Mouse (Mus musculus): Measurements from ENCODE around the gene Atn1. TPM values are rescaled to one million over a fixed set of nuclear protein-coding genes. Genes with fewer than 3 reads are reported as not detected.

The Atn1 gene
- total RNA-seq, 2 experiments from 2014 or later = 1.5 to 14.4 TPM

DNA sequence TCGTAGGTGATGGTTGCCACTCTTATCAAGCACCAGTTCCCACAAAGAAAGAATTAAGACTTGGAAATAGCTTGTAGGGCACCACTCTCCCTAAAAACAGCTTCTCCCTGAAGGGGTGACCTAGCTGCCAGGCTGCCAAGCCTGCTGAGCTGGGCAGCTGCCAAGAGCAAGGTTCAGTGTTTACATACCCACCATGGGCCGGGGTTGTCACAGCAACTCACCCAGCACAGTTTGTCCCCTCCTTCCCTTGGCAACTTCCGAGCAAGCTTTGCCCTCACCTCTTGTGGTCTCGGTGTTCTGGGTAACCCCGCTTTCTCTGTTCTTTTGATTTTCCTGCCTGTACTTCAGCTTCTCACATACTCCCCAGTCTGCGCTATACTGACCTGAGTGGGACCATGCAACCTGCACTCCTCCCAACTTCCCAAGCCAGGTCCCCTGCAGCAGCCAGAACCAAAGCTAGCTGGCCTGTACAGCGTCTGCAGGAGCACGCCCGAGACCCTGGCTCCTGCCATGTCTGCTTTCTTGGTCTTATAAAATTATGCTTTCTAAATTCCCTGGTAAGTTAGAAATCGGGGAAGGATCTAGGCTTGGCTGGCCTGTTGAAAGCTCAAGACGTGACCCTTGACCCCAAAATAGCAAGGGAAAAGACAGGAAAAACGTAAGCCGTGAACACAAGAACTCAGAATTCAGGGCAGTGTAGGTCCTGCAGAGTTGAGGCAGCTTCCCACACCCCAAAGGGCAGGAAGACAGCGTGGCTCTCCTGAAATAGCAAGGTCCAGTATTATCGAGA is 62.0 kb downstream of the Atn1 start:
- peak; percentile 77 for ATAC-seq (replicated peaks; ENCODE audit: low FRiP score, low TSS enrichment, poor library complexity, severe bottlenecking)

GRCm38 (mm10) chr6:124693243-124693981 is 62.9 kb downstream of the Atn1 start:
- peak; percentile 35 for ATAC-seq (replicated peaks; ENCODE audit: low FRiP score, low TSS enrichment, poor library complexity, severe bottlenecking)

Other genes with a start within 250 kb of the Atn1 start
- gene C1ra, start 244.1 kb downstream of the Atn1 start, total RNA-seq (2014; fragmentation: Nextera tagmentation) = 1.2 TPM in 1 of 2 replicates, not detected in the other
- gene C1ra, start 244.1 kb downstream of the Atn1 start, total RNA-seq (2017) = 0.23 TPM in 1 of 2 replicates, not detected in the other
- gene C1s1, start 214.2 kb downstream of the Atn1 start, total RNA-seq (2014; fragmentation: Nextera tagmentation) = not detected in 2 replicates
- gene C1s1, start 214.2 kb downstream of the Atn1 start, total RNA-seq (2017) = not detected in 2 replicates
- not detected in 2 replicates for gene C1rb, start 186.2 kb downstream of the Atn1 start, total RNA-seq (2014; fragmentation: Nextera tagmentation)
- not detected in 2 replicates for gene C1rb, start 186.2 kb downstream of the Atn1 start, total RNA-seq (2017)
- not detected in 2 replicates for gene C1s2, start 120.4 kb downstream of the Atn1 start, total RNA-seq (2014; fragmentation: Nextera tagmentation)
- gene C1s2, start 120.4 kb downstream of the Atn1 start, total RNA-seq (2017) = not detected in 2 replicates
- gene Lpcat3, start 93.5 kb downstream of the Atn1 start, total RNA-seq (2014; fragmentation: Nextera tagmentation) = 78.8 and 91.1 TPM in 2 replicates
- gene Lpcat3, start 93.5 kb downstream of the Atn1 start, total RNA-seq (2017) = 53.1 and 89.0 TPM in 2 replicates
- gene Emg1, start 44.3 kb downstream of the Atn1 start, total RNA-seq (2014; fragmentation: Nextera tagmentation) = 242 and 387 TPM in 2 replicates
- gene Emg1, start 44.3 kb downstream of the Atn1 start, total RNA-seq (2017) = 375 and 422 TPM in 2 replicates
- gene Phb2, start 44.2 kb downstream of the Atn1 start, total RNA-seq (2014; fragmentation: Nextera tagmentation) = 467 and 537 TPM in 2 replicates
- 474 and 558 TPM in 2 replicates for gene Phb2, start 44.2 kb downstream of the Atn1 start, total RNA-seq (2017)
- 65.4 and 76.0 TPM in 2 replicates for gene Ptpn6, start 17.8 kb downstream of the Atn1 start, total RNA-seq (2014; fragmentation: Nextera tagmentation)
- 189 and 237 TPM in 2 replicates for gene Ptpn6, start 17.8 kb downstream of the Atn1 start, total RNA-seq (2017)
- 110 and 141 TPM in 2 replicates for gene Grcc10, start 15.2 kb downstream of the Atn1 start, total RNA-seq (2014; fragmentation: Nextera tagmentation)
- gene Grcc10, start 15.2 kb downstream of the Atn1 start, total RNA-seq (2017) = 66.5 and 83.5 TPM in 2 replicates
- not detected in 2 replicates for gene Gm45234, start 503 bp downstream of the Atn1 start, total RNA-seq (2014; fragmentation: Nextera tagmentation)
- gene Gm45234, start 503 bp downstream of the Atn1 start, total RNA-seq (2017) = not detected in 2 replicates
- 0.74 TPM in 1 of 2 replicates, not detected in the other for gene Eno2, start 13.1 kb upstream of the Atn1 start, total RNA-seq (2014; fragmentation: Nextera tagmentation)
- gene Eno2, start 13.1 kb upstream of the Atn1 start, total RNA-seq (2017) = not detected in 2 replicates
- 0.77 TPM in 1 of 2 replicates, not detected in the other for gene Lrrc23, start 23.2 kb upstream of the Atn1 start, total RNA-seq (2014; fragmentation: Nextera tagmentation)
- gene Lrrc23, start 23.2 kb upstream of the Atn1 start, total RNA-seq (2017) = 6.7 TPM in 1 of 2 replicates, not detected in the other
- 1.9 and 5.1 TPM in 2 replicates for gene Spsb2, start 52.1 kb upstream of the Atn1 start, total RNA-seq (2014; fragmentation: Nextera tagmentation)
- 4.1 and 5.5 TPM in 2 replicates for gene Spsb2, start 52.1 kb upstream of the Atn1 start, total RNA-seq (2017)
- 258 and 264 TPM in 2 replicates for gene Tpi1, start 57.8 kb upstream of the Atn1 start, total RNA-seq (2014; fragmentation: Nextera tagmentation)
- gene Tpi1, start 57.8 kb upstream of the Atn1 start, total RNA-seq (2017) = 179 and 201 TPM in 2 replicates
- gene Usp5, start 73.0 kb upstream of the Atn1 start, total RNA-seq (2014; fragmentation: Nextera tagmentation) = 85.0 and 100 TPM in 2 replicates
- gene Usp5, start 73.0 kb upstream of the Atn1 start, total RNA-seq (2017) = 75.7 and 80.9 TPM in 2 replicates
- 100 and 181 TPM in 2 replicates for gene Cdca3, start 73.0 kb upstream of the Atn1 start, total RNA-seq (2014; fragmentation: Nextera tagmentation)
- gene Cdca3, start 73.0 kb upstream of the Atn1 start, total RNA-seq (2017) = 90.3 and 111 TPM in 2 replicates
- not detected in 2 replicates for gene Gnb3, start 83.8 kb upstream of the Atn1 start, total RNA-seq (2014; fragmentation: Nextera tagmentation)
- gene Gnb3, start 83.8 kb upstream of the Atn1 start, total RNA-seq (2017) = not detected in 2 replicates
- gene P3h3, start 101.2 kb upstream of the Atn1 start, total RNA-seq (2014; fragmentation: Nextera tagmentation) = 0.61 and 3.0 TPM in 2 replicates
- gene P3h3, start 101.2 kb upstream of the Atn1 start, total RNA-seq (2017) = 0.89 and 2.2 TPM in 2 replicates
- gene Gpr162, start 107.5 kb upstream of the Atn1 start, total RNA-seq (2014; fragmentation: Nextera tagmentation) = not detected in 2 replicates
- not detected in 2 replicates for gene Gpr162, start 107.5 kb upstream of the Atn1 start, total RNA-seq (2017)
- not detected in 2 replicates for gene Cd4, start 131.7 kb upstream of the Atn1 start, total RNA-seq (2014; fragmentation: Nextera tagmentation)
- gene Cd4, start 131.7 kb upstream of the Atn1 start, total RNA-seq (2017) = not detected in 2 replicates
- gene Lag3, start 155.2 kb upstream of the Atn1 start, total RNA-seq (2014; fragmentation: Nextera tagmentation) = 0.09 and 0.35 TPM in 2 replicates
- 1.6 TPM in 1 of 2 replicates, not detected in the other for gene Lag3, start 155.2 kb upstream of the Atn1 start, total RNA-seq (2017)
- gene Ptms, start 163.6 kb upstream of the Atn1 start, total RNA-seq (2014; fragmentation: Nextera tagmentation) = 5.3 and 30.7 TPM in 2 replicates
- 21.6 and 22.1 TPM in 2 replicates for gene Ptms, start 163.6 kb upstream of the Atn1 start, total RNA-seq (2017)
- 103 and 117 TPM in 2 replicates for gene Mlf2, start 174.9 kb upstream of the Atn1 start, total RNA-seq (2014; fragmentation: Nextera tagmentation)
- gene Mlf2, start 174.9 kb upstream of the Atn1 start, total RNA-seq (2017) = 59.2 and 99.1 TPM in 2 replicates
- gene Cops7a, start 209.0 kb upstream of the Atn1 start, total RNA-seq (2014; fragmentation: Nextera tagmentation) = 71.0 and 117 TPM in 2 replicates
- 46.8 and 57.5 TPM in 2 replicates for gene Cops7a, start 209.0 kb upstream of the Atn1 start, total RNA-seq (2017)
- not detected in 2 replicates for gene Pianp, start 240.2 kb upstream of the Atn1 start, total RNA-seq (2014; fragmentation: Nextera tagmentation)
- gene Pianp, start 240.2 kb upstream of the Atn1 start, total RNA-seq (2017) = not detected in 2 replicates

All from megakaryocyte-erythroid progenitor cell, adult 5-6 weeks (primary cell).